Mouse (Mus musculus) ES-E14 (cell line): ENCODE results near the gene Pde4d. TPM values are rescaled to one million over a fixed set of nuclear protein-coding genes. Genes with fewer than 3 reads are reported as not detected.
A peak's percentile ranks its signal among the peaks of the same experiment; 100 is the strongest.

Source experiments
- DNase-seq: peaks from one replicate; pipeline ENCODE4 v3.0.0-alpha.2; 2013; ENCODE audit warnings: low read depth, low spot score
- H3K27ac ChIP-seq: 2 replicates; pipeline ENCODE4 v1.5.1; 2012; ENCODE audit warnings: low read depth, mild to moderate bottlenecking, low read length, moderate library complexity, mixed read lengths; ENCODE audit not compliant: poor library complexity, insufficient read depth, severe bottlenecking
- H3K36me3 ChIP-seq: 2 replicates; pipeline ENCODE4 v1.6.1; 2012; ENCODE audit warnings: mild to moderate bottlenecking, low read length, moderate library complexity, mixed read lengths; ENCODE audit not compliant: control insufficient read depth, poor library complexity, insufficient read depth, severe bottlenecking
- H3K4me1 ChIP-seq, 2 experiments: fragments of 150-350 bp in 1 of 2; sonication (generic) in 1 of 2; 2 replicates each; pipeline ENCODE4 v1.6.1; 2012; ENCODE audit warnings: low read length in 2 of 2, mild to moderate bottlenecking in 1 of 2, mixed read lengths in 1 of 2; ENCODE audit not compliant: control insufficient read depth in 2 of 2, insufficient read depth in 2 of 2, poor library complexity in 1 of 2
- H3K4me3 ChIP-seq, 2 experiments: fragments of 150-350 bp in 1 of 2; sonication (generic) in 1 of 2; 2 replicates each; pipeline ENCODE4 v1.5.1; 2012; ENCODE audit warnings: low read length in 2 of 2, low read depth in 1 of 2, mild to moderate bottlenecking in 1 of 2, mixed read lengths in 1 of 2; ENCODE audit not compliant: insufficient read depth in 1 of 2, poor library complexity in 1 of 2, severe bottlenecking in 1 of 2
- H3K9ac ChIP-seq: 2 replicates; pipeline ENCODE4 v1.6.1; 2012; ENCODE audit warnings: low read depth, mild to moderate bottlenecking, low read length, mixed read lengths; ENCODE audit not compliant: poor library complexity, insufficient read depth, severe bottlenecking
- H3K9me3 ChIP-seq: fragments of 150-350 bp; sonication (generic); 2 replicates; pipeline ENCODE4 v1.6.1; 2012; ENCODE audit warnings: low read depth, mild to moderate bottlenecking, low read length; ENCODE audit not compliant: control insufficient read depth, insufficient read depth
- CHD2 ChIP-seq: IDR thresholded peaks from 2 replicates; pipeline ENCODE4 v1.6.1; 2014; ENCODE audit warnings: mild to moderate bottlenecking, low read depth, low read length, inconsistent platforms
- HCFC1 ChIP-seq: IDR thresholded peaks from 2 replicates; pipeline ENCODE4 v1.6.1; 2012; ENCODE audit warnings: low read length, inconsistent platforms, borderline replicate concordance; ENCODE audit not compliant: insufficient read depth
- MAFK ChIP-seq: IDR thresholded peaks from 2 replicates; pipeline ENCODE4 v1.6.1; 2014; ENCODE audit warnings: mild to moderate bottlenecking, low read depth, low read length, inconsistent platforms; ENCODE audit not compliant: insufficient read depth
- ZC3H11A ChIP-seq: IDR thresholded peaks from 2 replicates; pipeline ENCODE4 v1.6.1; 2012; ENCODE audit warnings: low read depth, mild to moderate bottlenecking, inconsistent platforms, low read length, borderline replicate concordance
- ZNF384 ChIP-seq: IDR thresholded peaks from 2 replicates; pipeline ENCODE4 v1.6.1; 2012; ENCODE audit warnings: low read depth, low read length, inconsistent platforms
- in situ Hi-C, 2 experiments: fragments of 600-800 bp; cut with MboI; formaldehyde crosslinking; loops; one replicate each; pipeline ENCODE4 v1.15.1; 2025; ENCODE audit warnings: low sequenced_read_pairs in 2 of 2, inconsistent platforms in 1 of 2; ENCODE audit not compliant: unreplicated experiment in 2 of 2
- total RNA-seq: library from RNA; depleted of rRNA; stranded (reverse); fragments of 300-350 nt; gene quantifications from 2 replicates; pipeline ENCODE4 v1.2.3, GENCODE M21; 2012

Pde4d gene
- total RNA-seq, 1 experiment = 10.4 TPM

GRCm38 (mm10) chr13:109536636-109537035 lies 1086.9 kb downstream of the Pde4d start:
- in situ Hi-C loops = loop anchor here in 1 of 2 experiments (25.0 kb wide), 1 partner anchor 299 kb away; no protein-coding TSS in a partner anchor
- Histone ChIP-seq H3K9ac (no peak overlapping the region), H3K4me1 (no peaks in the 10 kb centered on the region), H3K9me3 (no peaks in the 10 kb centered on the region), H3K36me3 (no peaks in the 10 kb centered on the region), H3K4me3 (no peak overlapping the region), H3K27ac (no peak overlapping the region)
- TF ChIP-seq HCFC1 (no peak), MAFK (0 out of 2 replicates have a peak, but pooled peaks have one; percentile 34), CHD2 (no peak), ZNF384 (no peak), ZC3H11A (no peak)
- no peak for DNase-seq

- no peak for TF ChIP-seq ZC3H11A
- TF ChIP-seq MAFK = no peak
- TF ChIP-seq ZNF384 = no peak
- no peak for TF ChIP-seq CHD2
- TF ChIP-seq HCFC1 = no peak
- in situ Hi-C loops = loop anchor here in 1 of 2 experiments (25.0 kb wide), 1 partner anchor 302 kb away; no protein-coding TSS in a partner anchor
Observed at GRCm38 (mm10) chr13:109539371-109539770, 1089.6 kb downstream of the Pde4d start.

DNA sequence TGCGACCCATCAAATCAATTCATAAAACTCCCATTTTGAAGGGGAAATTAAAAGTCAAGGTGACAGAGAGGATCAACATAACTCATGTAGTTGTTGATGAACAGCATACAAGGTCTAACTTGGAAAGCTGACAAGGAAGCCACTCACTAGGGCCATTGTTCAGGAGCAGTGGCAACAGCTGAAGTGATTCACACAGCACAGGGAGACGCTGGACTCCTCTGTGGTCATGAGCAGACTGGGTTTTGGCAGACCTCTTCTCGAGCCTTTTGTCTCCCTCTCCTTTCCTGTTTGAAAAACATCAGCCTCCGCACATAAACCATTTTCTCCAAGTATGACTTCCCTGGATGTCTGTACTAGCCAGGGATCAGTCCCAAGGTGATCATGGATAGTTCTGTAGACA lies 1094.9 kb downstream of the Pde4d start:
- TF ChIP-seq ZC3H11A (no peak), MAFK (no peak), HCFC1 (no peak), CHD2 (no peak)
- Histone ChIP-seq H3K9me3 (no peaks in the 10 kb centered on the region), H3K4me3 (no peak overlapping the region), H3K27ac (no peak overlapping the region), H3K9ac (no peak overlapping the region), H3K4me1 (no peaks in the 10 kb centered on the region; a peak in 1 of 4 replicates), H3K36me3 (no peaks in the 10 kb centered on the region)
- in situ Hi-C loops = loop anchor here (5.0 to 25.0 kb wide), 2 partner anchors 307 to 312 kb away; no protein-coding TSS in a partner anchor
- no peak for DNase-seq

More at GRCm38 (mm10) chr13:109539371-109539770, 1089.6 kb downstream of the Pde4d start:
- no peak for DNase-seq
- no peaks in the 10 kb centered on the region for H3K9me3 ChIP-seq
- H3K9ac ChIP-seq = no peak overlapping the region
- H3K4me1 ChIP-seq = no peaks in the 10 kb centered on the region
- H3K4me3 ChIP-seq = no peak overlapping the region
- no peaks in the 10 kb centered on the region for H3K36me3 ChIP-seq
- no peak overlapping the region for H3K27ac ChIP-seq

- in situ Hi-C loops = loop anchor here in 1 of 2 experiments (25.0 kb wide), 1 partner anchor 309 kb away; no protein-coding TSS in a partner anchor
- Histone ChIP-seq H3K9me3 (no peaks in the 10 kb centered on the region), H3K27ac (no peak overlapping the region), H3K36me3 (no peaks in the 10 kb centered on the region), H3K9ac (no peak overlapping the region), H3K4me3 (no peak overlapping the region), H3K4me1 (no peaks in the 10 kb centered on the region; a peak in 1 of 4 replicates)
- no peak for DNase-seq
- TF ChIP-seq HCFC1 (no peak), ZC3H11A (no peak), CHD2 (no peak), ZNF384 (no peak), MAFK (no peak)
Observed at GRCm38 (mm10) chr13:109546337-109546736, 1096.6 kb downstream of the Pde4d start.

DNA sequence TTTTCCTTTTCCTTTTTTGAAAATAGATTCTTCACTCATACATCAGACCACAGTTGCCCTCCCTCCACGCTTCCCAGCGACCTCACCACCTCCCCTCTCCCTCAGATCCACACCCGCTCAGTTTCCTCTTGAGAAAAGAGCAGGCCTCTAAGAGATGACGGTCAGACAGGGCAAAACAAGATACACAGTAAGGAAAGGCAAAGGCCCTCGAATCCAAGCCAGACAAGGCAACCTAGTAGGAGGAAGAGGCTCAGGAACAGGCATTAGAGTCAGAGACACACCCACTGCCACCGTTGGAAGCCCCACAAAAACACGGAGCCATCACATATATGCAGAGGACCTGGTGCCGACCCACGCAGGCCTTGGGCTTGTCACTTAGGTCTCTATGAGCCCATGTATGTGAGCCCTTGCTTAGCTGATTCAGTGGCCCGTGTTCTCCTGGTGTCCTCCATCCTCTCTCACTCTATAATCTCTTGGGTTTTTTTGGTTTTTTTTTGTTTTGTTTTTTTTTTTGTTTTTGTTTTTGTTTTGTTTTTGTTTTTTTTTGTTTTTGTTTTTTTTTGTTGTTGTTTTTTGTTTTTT lies 1097.3 kb downstream of the Pde4d start:
- Histone ChIP-seq H3K4me3 (no peak overlapping the region), H3K27ac (no peak overlapping the region), H3K36me3 (no peaks in the 10 kb centered on the region), H3K9me3 (no peaks in the 10 kb centered on the region), H3K9ac (no peak overlapping the region), H3K4me1 (no peaks in the 10 kb centered on the region; a peak in 1 of 4 replicates)
- DNase-seq = no peak
- in situ Hi-C loops = loop anchor here in 1 of 2 experiments (25.0 kb wide), 1 partner anchor 310 kb away; no protein-coding TSS in a partner anchor
- no peak for TF ChIP-seq HCFC1
- TF ChIP-seq CHD2 = no peak
- no peak for TF ChIP-seq MAFK
- no peak for TF ChIP-seq ZC3H11A
- no peak for TF ChIP-seq ZNF384
